Mouse (Mus musculus): ENCODE results near the gene Gm21985.

Gene Gm21985

DNA sequence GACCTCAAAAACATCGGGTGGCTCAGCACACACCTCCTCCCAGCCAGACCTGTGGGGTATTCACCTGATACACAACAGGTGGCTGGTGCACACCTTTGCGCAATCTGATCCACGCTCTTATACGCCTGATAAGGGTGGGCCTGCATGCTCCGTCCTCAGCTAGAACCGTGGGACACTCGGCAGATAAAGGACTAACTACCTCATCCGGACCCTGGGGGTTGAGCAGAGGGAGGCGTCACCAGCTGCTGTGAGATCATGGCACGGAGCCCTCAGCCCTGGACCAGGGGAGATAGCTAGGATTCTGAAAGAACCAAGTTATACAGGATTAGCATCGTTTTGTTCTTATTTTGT, at the start of gene Gm21985:
Gene Gm21985 (plus strand): TSS at position 73 of the 351 bp plus-strand sequence.
- DNase-seq (ENCODE audit: low read depth), result no peak

GRCm38 (mm10) chr2:112217614-112218013, 48.5 kb upstream of the Gm21985 start:
- no peak for DNase-seq (ENCODE audit: low read depth)

DNA sequence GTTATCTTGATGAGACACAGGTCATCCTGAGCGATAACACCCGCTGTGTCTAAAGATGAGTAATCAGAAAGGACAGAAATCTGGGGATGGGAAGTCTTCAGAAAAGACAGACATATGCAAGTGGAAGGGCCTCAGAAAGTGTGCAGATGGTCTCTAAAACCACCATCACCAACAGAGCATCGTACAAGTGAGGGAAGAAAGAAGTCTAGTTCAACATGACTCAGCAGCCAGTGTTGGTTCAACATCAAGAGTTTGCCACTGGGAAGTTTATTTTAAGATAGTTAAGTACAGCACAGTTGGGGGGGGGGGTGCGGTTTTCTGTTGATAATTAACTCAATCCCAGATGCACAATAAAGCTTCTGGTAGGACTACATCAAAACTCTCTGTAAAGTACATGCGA, 45.2 kb upstream of the Gm21985 start:
- DNase-seq (ENCODE audit: low read depth), result no peak

DNA sequence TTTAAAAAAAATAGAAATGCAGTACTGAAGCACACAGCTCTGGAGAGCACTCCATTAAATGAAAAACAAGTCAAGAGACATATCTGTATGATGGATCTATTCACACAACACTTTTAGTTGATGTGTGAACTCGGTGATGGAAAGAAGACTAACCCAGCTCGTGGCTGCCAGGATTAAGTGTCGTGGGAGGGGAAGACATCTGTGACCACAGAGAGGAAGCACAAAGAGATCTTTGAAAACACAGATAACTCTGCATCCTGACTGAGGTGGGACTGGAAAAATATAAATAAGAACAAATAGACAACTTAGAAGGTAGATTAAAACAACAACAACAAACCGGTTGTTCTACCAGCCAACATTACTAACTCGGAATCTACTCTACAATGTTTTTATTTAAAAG, 43.5 kb upstream of the Gm21985 start:
- no peak for DNase-seq (ENCODE audit: low read depth)

GRCm38 (mm10) chr2:112224356-112224755, 41.8 kb upstream of the Gm21985 start:
- DNase-seq (ENCODE audit: low read depth), result no peak

GRCm38 (mm10) chr2:112232623-112233022, 33.5 kb upstream of the Gm21985 start:
- no peak for DNase-seq (ENCODE audit: low read depth)

- DNase-seq (ENCODE audit: low read depth), result no peak
Measured at GRCm38 (mm10) chr2:112236620-112237019, 29.5 kb upstream of the Gm21985 start.

- DNase-seq (ENCODE audit: low read depth), result no peak
Measured at GRCm38 (mm10) chr2:112238006-112238405, 28.1 kb upstream of the Gm21985 start.

DNA sequence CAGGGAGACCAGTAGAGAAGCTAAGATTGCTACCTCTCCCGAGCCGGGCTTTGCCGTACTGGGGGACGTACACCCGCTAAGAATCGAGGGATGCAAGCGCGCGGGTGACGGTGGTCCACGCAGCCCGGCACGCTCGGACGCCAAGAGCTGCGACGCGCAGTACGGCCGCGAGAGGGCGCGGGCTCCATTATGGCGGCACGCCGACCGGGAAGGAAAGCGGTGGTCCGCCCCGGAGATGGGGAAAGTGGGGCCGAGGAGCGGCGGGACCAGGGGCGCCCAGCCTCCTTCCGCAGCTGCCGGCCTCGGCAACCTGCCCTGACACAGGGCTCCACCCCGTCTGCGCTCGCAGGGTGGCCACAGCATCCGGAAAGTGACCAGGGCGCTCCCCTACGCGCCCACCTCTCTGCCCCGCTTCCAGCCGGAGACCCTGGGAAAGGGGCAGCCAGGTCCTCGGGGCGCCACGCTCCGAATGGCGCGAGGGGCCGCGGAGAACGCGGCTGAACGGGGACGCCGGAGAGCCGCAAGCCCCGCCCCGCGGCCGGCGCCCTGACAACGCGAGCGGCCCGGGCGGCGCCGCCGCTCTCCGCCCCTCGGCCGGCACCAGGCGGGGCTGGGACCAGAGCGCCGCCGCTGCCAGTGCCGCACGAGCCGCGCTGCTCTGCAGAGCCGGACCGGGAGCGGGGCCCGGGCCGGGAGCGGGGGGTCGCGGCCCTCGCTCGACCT, 26.7 kb upstream of the Gm21985 start, which contains the start of gene Lpcat4:
Gene Lpcat4 (plus strand): TSS at position 257 of the 723 bp plus-strand sequence.
- DNase-seq (ENCODE audit: low read depth), result peak; percentile 63

GRCm38 (mm10) chr2:112239935-112240721, 26.0 kb upstream of the Gm21985 start:
- DNase-seq (ENCODE audit: low read depth), result no peak

- DNase-seq (ENCODE audit: low read depth), result no peak
Measured at GRCm38 (mm10) chr2:112241787-112242186, 24.3 kb upstream of the Gm21985 start.

- no peak for DNase-seq (ENCODE audit: low read depth)
Measured at GRCm38 (mm10) chr2:112245307-112245706, 20.8 kb upstream of the Gm21985 start.

- DNase-seq (ENCODE audit: low read depth), result no peak
Measured at GRCm38 (mm10) chr2:112246193-112246592, 19.9 kb upstream of the Gm21985 start.

GRCm38 (mm10) chr2:112247323-112247722, 18.8 kb upstream of the Gm21985 start:
- DNase-seq (ENCODE audit: low read depth), result no peak

DNA sequence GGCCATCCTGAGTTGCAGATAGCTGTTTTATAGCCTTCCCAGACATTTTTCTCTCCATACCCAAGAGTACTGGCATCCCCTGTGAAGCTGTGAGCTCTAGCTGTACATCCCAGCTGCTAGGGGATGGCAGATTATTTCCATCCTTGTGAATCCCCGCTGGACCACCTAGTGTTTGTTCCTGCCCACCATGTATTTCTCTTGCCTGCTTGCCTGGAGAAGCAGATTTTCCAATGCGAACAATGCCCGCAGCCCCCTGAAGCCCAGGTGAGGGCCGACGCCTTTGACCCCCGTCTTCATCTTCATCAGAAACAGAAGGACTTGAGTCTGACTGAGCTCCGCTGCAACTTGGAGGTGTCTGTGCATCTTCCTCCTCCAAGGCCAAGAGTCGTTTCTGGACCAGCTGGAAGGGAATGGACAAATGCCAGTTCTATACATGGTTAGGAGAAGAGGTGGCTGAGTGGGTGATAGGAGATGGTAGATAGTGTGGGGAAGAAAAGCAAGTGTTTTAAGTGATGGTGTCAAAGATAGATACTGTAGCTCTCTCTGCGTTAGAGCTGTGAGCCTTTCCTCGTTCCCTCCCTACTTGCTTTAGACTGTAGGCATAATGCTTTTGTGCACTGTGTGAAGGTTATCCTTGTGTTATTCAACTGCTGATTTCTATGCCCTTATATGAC, 16.2 kb upstream of the Gm21985 start:
- DNase-seq (ENCODE audit: low read depth), result no peak

DNA sequence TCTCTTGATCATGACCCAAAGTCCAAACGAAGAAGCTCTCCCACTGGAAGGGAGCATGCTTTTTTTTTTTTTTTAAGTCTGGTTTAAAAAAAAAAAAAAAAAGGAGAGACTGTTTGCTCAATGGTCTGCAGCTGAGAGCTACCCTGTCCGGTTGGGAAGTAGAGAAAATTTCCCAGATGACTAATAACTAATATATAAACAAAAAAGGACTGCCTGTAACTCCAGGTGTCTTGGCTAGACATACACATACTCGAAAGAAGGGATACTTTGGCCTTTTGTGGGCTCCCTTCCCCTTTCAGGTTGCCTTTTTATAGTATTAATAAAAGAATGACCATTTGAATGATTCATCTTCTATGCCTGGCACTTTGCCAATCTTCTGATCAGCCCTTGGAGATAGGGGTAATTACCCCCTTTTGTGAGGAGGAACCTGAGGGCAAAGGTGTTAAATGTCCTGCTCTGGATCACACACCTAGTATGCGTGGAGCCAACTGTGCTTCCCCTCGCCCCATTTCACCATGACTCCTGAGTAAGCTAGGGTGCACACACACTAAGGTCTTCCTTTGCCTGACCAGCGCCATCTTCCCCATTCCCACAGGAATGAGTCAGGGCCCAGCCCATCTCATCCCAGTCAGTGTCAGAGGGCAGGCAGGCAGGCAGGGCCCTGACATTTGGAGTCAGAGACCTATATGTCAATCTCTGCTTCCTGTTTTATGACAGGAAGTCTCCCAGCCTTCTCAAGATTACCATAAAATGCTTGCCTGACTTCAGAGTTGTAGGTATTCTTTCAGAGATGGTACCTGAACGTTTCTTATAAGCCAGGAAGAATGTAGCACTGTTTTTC, 11.2 kb upstream of the Gm21985 start:
- no peak for DNase-seq (ENCODE audit: low read depth)

GRCm38 (mm10) chr2:112259241-112259962, 6.7 kb upstream of the Gm21985 start, which contains the start of gene Nutm1:
Gene Nutm1 (minus strand): TSS chr2:112259291.
- DNase-seq (ENCODE audit: low read depth), result no peak

GRCm38 (mm10) chr2:112261748-112262653, 4.1 kb upstream of the Gm21985 start, which contains the start of gene Nop10:
Gene Nop10 (plus strand): TSS chr2:112261926.
- peak; percentile 85 for DNase-seq (ENCODE audit: low read depth)

DNA sequence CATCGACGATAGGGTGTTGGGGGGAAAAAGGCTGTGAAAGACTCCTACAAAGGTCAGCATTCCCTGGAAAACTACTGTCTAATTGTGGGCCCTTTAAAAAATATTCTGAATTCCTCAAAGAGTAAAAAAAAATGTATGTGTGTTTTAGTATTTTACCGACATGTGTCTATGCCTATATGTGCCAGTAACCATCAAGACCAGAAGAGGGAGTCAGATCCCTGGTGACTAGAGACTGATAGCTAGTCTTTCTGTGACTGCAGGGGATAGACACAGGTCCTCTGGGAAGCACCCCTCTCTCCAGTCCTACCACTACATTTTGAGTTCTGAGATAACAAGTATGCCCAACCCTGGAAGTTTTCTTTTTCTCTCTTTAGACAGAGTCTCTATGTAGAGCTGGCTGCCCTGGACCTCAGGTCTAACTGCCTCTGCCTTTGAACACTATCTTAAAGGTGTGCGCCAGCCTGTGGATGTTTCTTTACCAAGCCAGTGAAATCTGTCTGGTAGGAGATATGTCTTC, 3.3 kb upstream of the Gm21985 start:
- no peak for DNase-seq (ENCODE audit: low read depth)

DNA sequence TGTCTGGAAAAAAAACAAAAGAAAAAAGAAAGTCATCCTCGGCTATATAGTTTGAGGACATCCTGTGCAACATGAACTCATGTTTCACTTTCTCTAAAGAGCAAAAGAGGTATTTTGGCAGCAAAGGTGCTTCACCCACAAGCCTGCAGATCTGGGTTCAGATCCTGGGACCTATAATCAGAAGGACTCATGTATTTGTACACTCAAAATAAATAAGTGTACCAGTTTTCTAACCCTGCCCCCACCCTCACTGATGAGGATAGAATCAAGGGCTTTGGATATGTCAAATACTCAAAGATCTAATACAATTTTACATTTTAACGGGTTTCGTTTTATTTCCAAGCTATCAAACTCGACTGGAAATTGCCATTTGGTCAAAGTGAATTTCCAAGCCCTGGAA, 1.8 kb upstream of the Gm21985 start:
- DNase-seq (ENCODE audit: low read depth), result no peak

Data from c-Kit-positive CD71-negative TER-119-negative erythroid progenitor cells, embryonic 14.5 days (primary cell).